Mouse (Mus musculus) olfactory bulb, adult 2 months (tissue): Measurements from ENCODE around the gene Gpatch8.

Experiments
- CTCF ChIP-seq: fragments of 200-500 bp; IDR thresholded peaks from 2 replicates; pipeline ENCODE4 v1.5.1; 2012; ENCODE audit warnings: low read depth, mild to moderate bottlenecking, low read length, moderate library complexity; ENCODE audit not compliant: insufficient read depth
- POLR2A ChIP-seq: fragments of 200-500 bp; IDR thresholded peaks from 2 replicates; pipeline ENCODE4 v1.6.1; 2012; ENCODE audit warnings: mild to moderate bottlenecking, low read depth, low read length, moderate library complexity; ENCODE audit not compliant: insufficient read depth

- TF ChIP-seq POLR2A = no peak; the same call in 1 of the 2 replicates
- no peak for TF ChIP-seq CTCF
Measured at GRCm38 (mm10) chr11:102429551-102429950, 126.6 kb downstream of the Gpatch8 start.
